Mouse (Mus musculus) stomach, postnatal 0 days (tissue): ENCODE results near the gene Ascc1.

Experiments used
- CTCF ChIP-seq: IDR thresholded peaks from 2 replicates; pipeline ENCODE4 v1.5.1; 2016; ENCODE audit warnings: antibody characterized with exemption, low read depth, mild to moderate bottlenecking, moderate library complexity
- EP300 ChIP-seq: optimal IDR thresholded peaks from 2 replicates; pipeline ENCODE3; 2016; ENCODE audit warnings: antibody characterized with exemption

- TF ChIP-seq CTCF (no peak), EP300 (no peak)
These were observed 12.2 kb upstream of the Ascc1 start for GRCm38 (mm10) chr10:59990393-59990792.
